Mouse (Mus musculus) left cerebral cortex, adult 2 months (tissue): ENCODE data around the gene Sema6b. TPM values are rescaled to one million over a fixed set of nuclear protein-coding genes. Genes with fewer than 3 reads are reported as not detected.

ENCODE experiments used
- DNase-seq, 2 experiments: peaks; one replicate each; pipeline ENCODE4 v3.0.0; 2021 to 2022; ENCODE audit warnings: low spot score in 2 of 2, mixed read lengths in 1 of 2; ENCODE audit errors: extremely low spot score in 1 of 2
- H3K27ac ChIP-seq: fragments of 200-600 bp; 2 replicates; pipeline ENCODE4 v1.8.1; 2022
- H3K4me3 ChIP-seq: fragments of 200-600 bp; 2 replicates; pipeline ENCODE4 v1.8.1; 2022
- CTCF ChIP-seq: fragments of 200-600 bp; IDR thresholded peaks from 2 replicates; pipeline ENCODE4 v1.8.1; 2022; ENCODE audit warnings: antibody characterized with exemption, mild to moderate bottlenecking, moderate library complexity
- intact Hi-C: fragments of 180-260 bp; cut with DNase I; formaldehyde crosslinking; loops from one replicate; pipeline ENCODE4 v1.15.1; 2025
- total RNA-seq, 2 experiments: library from RNA; stranded (reverse); gene quantifications; 2 replicates each; pipeline ENCODE4 v1.2.3; 2021

Gene Sema6b
- total RNA-seq, 2 experiments from 2014 or later, result 117 to 125 TPM

- no peak overlapping the region for H3K4me3 ChIP-seq
Measured at GRCm38 (mm10) chr17:56165671-56166070, 25.5 kb upstream of the Sema6b start.

GRCm38 (mm10) chr17:56164510-56164909 lies 24.4 kb upstream of the Sema6b start:
- TF ChIP-seq CTCF, result no peak
- intact Hi-C loops, result no loop called here
- no peak for DNase-seq
- Histone ChIP-seq H3K4me3 (no peak overlapping the region), H3K27ac (no peak overlapping the region)

More at GRCm38 (mm10) chr17:56165671-56166070, 25.5 kb upstream of the Sema6b start:
- DNase-seq, result no peak
- TF ChIP-seq CTCF, result no peak
- no peak overlapping the region for H3K27ac ChIP-seq
- intact Hi-C loops, result no loop called here

- no peak for TF ChIP-seq CTCF
- Histone ChIP-seq H3K27ac (no peak overlapping the region), H3K4me3 (no peak overlapping the region)
- no peak for DNase-seq
- intact Hi-C loops, result no loop called here
Measured at GRCm38 (mm10) chr17:56163523-56164102, 23.5 kb upstream of the Sema6b start.

GRCm38 (mm10) chr17:56162231-56162774 lies 22.2 kb upstream of the Sema6b start, which contains the start of gene Tnfaip8l1:
Gene Tnfaip8l1, plus strand, starts transcription at chr17:56162477.
- Histone ChIP-seq H3K4me3 (peak within 1 kb of the TSS; percentile 60), H3K27ac (peak within 1 kb of the TSS; percentile 64)
- DNase-seq, result peak; percentile 93 to 98
- intact Hi-C loops, result no loop called here
- no peak for TF ChIP-seq CTCF

- DNase-seq, result peak; percentile 57 to 66
- intact Hi-C loops, result loop anchor here (1.0 kb wide), 1 partner anchor 26 kb away; no protein-coding TSS in a partner anchor
- Histone ChIP-seq H3K27ac (no peak overlapping the region), H3K4me3 (no peak overlapping the region)
- TF ChIP-seq CTCF, result peak; percentile 92
Measured at GRCm38 (mm10) chr17:56159729-56160128, 19.6 kb upstream of the Sema6b start.

GRCm38 (mm10) chr17:56153643-56154042 lies 13.5 kb upstream of the Sema6b start:
- no peak for DNase-seq
- intact Hi-C loops, result no loop called here
- no peak for TF ChIP-seq CTCF
- no peak overlapping the region for H3K27ac ChIP-seq
- H3K4me3 ChIP-seq, result no peak overlapping the region

GRCm38 (mm10) chr17:56149897-56150296 lies 9.8 kb upstream of the Sema6b start:
- DNase-seq, result no peak
- intact Hi-C loops, result no loop called here
- Histone ChIP-seq H3K27ac (no peak overlapping the region), H3K4me3 (no peak overlapping the region)
- TF ChIP-seq CTCF, result no peak

- no peak for DNase-seq
- no peak for TF ChIP-seq CTCF
- Histone ChIP-seq H3K4me3 (peak overlapping the region; percentile 45), H3K27ac (no peak overlapping the region; the same call in 1 of the 2 replicates)
- intact Hi-C loops, result no loop called here
Measured at GRCm38 (mm10) chr17:56148790-56149618, 8.9 kb upstream of the Sema6b start.

GRCm38 (mm10) chr17:56148280-56148679 lies 8.1 kb upstream of the Sema6b start:
- H3K27ac ChIP-seq, result no peak overlapping the region
- intact Hi-C loops, result no loop called here
- H3K4me3 ChIP-seq, result no peak overlapping the region
- no peak for DNase-seq
- TF ChIP-seq CTCF, result no peak

- intact Hi-C loops, result no loop called here
- Histone ChIP-seq H3K27ac (no peak overlapping the region), H3K4me3 (no peak overlapping the region)
- TF ChIP-seq CTCF, result no peak
- no peak for DNase-seq
Measured at GRCm38 (mm10) chr17:56147420-56147819, 7.3 kb upstream of the Sema6b start.

- DNase-seq, result no peak
- no peak overlapping the region for H3K27ac ChIP-seq
- intact Hi-C loops, result no loop called here
- H3K4me3 ChIP-seq, result no peak overlapping the region
- TF ChIP-seq CTCF, result no peak
Measured at GRCm38 (mm10) chr17:56146131-56146530, 6.0 kb upstream of the Sema6b start.

- H3K4me3 ChIP-seq, result no peak overlapping the region
- no peak for DNase-seq
- H3K27ac ChIP-seq, result no peak overlapping the region
- no peak for TF ChIP-seq CTCF
- intact Hi-C loops, result no loop called here
Measured at GRCm38 (mm10) chr17:56144546-56144945, 4.4 kb upstream of the Sema6b start.
